Mouse (Mus musculus) neural tube, embryonic 12.5 days (tissue): Measurements from ENCODE around the gene Cpsf4l. TPM values are rescaled to one million over a fixed set of nuclear protein-coding genes. Genes with fewer than 3 reads are reported as not detected.

ENCODE experiments used
- ATAC-seq: fragments of 200-750 bp; cut with Nextera tagmentation; 2 replicates; pipeline ENCODE4 v1.8.0; 2017; ENCODE audit warnings: low read depth, mild to moderate bottlenecking, moderate TSS enrichment, moderate library complexity; ENCODE audit not compliant: low FRiP score
- H3K27ac ChIP-seq: fragments of 300-500 bp; sonication (generic); 2 replicates; pipeline ENCODE4 v1.5.1; 2016
- H3K27me3 ChIP-seq: fragments of 300-500 bp; sonication (generic); replicated peaks from 2 replicates; pipeline ENCODE4 v1.6.1; 2016; ENCODE audit warnings: mild to moderate bottlenecking
- H3K36me3 ChIP-seq: fragments of 300-500 bp; sonication (generic); 2 replicates; pipeline ENCODE4 v1.6.1; 2016; ENCODE audit warnings: mild to moderate bottlenecking
- H3K4me1 ChIP-seq: fragments of 300-500 bp; sonication (generic); 2 replicates; pipeline ENCODE4 v1.6.1; 2016
- H3K4me2 ChIP-seq: fragments of 300-500 bp; sonication (generic); replicated peaks from 2 replicates; pipeline ENCODE4 v1.6.1; 2016; ENCODE audit warnings: mild to moderate bottlenecking
- H3K4me3 ChIP-seq: fragments of 300-500 bp; sonication (generic); 2 replicates; pipeline ENCODE4 v1.5.1; 2016
- H3K9ac ChIP-seq: fragments of 300-500 bp; sonication (generic); 2 replicates; pipeline ENCODE4 v1.6.1; 2016; ENCODE audit warnings: mild to moderate bottlenecking
- H3K9me3 ChIP-seq: fragments of 300-500 bp; sonication (generic); 2 replicates; pipeline ENCODE4 v1.6.1; 2016; ENCODE audit warnings: mild to moderate bottlenecking
- WGBS: fragments of 180-500 bp; shearing (Covaris S2); methylation state at CpG from one replicate; pipeline ENCODE4 v1.1.7; 2016; 5-methylcytosine and 5-hydroxymethylcytosine counted together
- polyA plus RNA-seq: library from polyadenylated mRNA; unstranded; fragments of >200 nt; fragmentation: Nextera tagmentation; extraction: Ambion mirVana; gene quantifications from 2 replicates; pipeline ENCODE4 v1.2.1, GENCODE M21; 2016

Cpsf4l gene
- polyA plus RNA-seq, 1 experiment from 2014 or later, result 0.38 TPM

DNA sequence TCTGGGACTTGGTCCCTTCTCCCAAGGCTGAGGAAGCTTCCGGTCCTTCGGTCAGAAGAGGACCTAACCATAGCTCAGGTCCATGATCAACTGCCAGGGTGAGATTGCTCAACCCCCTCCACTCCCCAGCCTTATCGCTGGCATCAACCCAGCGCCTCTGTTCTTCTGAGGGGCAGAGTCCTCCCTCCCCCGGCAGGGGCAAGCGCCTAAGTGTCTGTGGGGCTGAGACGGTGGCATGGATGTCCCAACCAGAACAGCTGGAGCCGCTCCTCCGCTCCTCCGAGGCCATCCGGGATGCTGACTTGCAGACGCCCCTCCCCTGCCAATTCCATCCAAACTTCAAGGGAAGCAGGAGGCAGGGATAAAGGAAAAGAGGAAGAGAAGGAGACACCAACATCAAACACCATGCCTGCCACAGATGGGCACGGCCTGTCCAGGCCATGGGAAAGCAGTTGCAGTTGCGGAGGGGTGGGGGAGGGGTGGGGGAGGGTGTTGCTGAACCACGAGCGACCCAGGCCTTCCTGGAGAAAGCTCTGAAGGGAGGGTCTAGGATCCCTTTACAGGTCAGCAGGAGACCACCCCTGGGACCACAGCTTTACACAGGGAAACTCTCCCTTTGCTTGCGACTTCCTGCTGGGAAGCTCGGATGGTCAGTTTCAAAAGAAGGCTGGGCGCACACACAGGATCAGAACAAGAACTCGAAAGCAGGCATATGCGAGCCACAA is 39.1 kb upstream of the Cpsf4l start:
- peak overlapping the region; percentile 83 for H3K4me3 ChIP-seq
- H3K27me3 ChIP-seq, result no peaks in the 10 kb centered on the region
- H3K9me3 ChIP-seq, result no peaks in the 10 kb centered on the region
- peaks cover 53% of the 10 kb centered on the region for H3K4me1 ChIP-seq
- ATAC-seq, result no peak
- peaks cover 24% of the 10 kb centered on the region for H3K36me3 ChIP-seq
- peak overlapping the region; percentile 94 for H3K9ac ChIP-seq
- H3K4me2 ChIP-seq, result peak overlapping the region; percentile 74
- WGBS, result 8% methylated on average over 21 of the region's 21 CpGs
- H3K27ac ChIP-seq, result 0 out of 2 replicates have a peak overlapping the region, but pooled peaks have one; percentile 87

DNA sequence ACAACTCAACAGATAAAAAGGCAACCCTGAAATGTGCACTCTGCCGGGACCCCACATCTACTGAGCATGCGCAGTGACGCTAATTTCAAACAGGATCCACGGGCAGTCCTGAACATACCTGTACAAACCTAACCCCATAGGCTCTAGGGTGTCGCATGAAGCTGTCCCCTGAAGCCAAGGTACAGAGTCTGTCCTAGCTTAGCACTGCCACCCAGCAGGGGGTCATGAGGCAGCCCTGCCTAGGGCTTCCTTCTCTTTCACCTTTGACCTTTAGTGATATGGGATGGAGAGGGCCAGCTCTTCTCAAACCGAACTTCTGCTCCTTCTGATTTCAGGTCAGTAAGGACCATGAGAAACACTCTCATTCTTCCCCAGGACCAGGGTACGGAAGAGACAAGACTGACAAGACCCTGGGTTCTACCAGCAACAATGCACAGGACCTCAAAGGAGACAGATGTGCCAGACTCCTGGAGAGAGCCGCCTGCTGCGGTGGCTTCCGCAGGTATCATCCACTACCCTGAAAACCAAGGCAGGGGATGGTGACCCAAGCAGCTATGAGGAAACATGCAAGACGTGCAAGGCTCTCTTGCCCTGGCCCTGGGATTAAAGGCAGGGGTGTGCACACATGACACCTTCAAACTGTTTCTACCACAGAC is 38.0 kb upstream of the Cpsf4l start:
- H3K27ac ChIP-seq, result no peak overlapping the region
- ATAC-seq, result no peak
- H3K27me3 ChIP-seq, result no peaks in the 10 kb centered on the region
- WGBS, result 83% methylated on average over 11 of the region's 11 CpGs
- peak overlapping the region; percentile 74 for H3K4me2 ChIP-seq
- no peak overlapping the region for H3K4me3 ChIP-seq
- H3K9ac ChIP-seq, result peak overlapping the region; percentile 94; the same call in 1 of the 2 replicates
- H3K36me3 ChIP-seq, result peaks cover 33% of the 10 kb centered on the region
- H3K9me3 ChIP-seq, result no peaks in the 10 kb centered on the region; the same call in 1 of the 2 replicates
- peaks cover 53% of the 10 kb centered on the region for H3K4me1 ChIP-seq

DNA sequence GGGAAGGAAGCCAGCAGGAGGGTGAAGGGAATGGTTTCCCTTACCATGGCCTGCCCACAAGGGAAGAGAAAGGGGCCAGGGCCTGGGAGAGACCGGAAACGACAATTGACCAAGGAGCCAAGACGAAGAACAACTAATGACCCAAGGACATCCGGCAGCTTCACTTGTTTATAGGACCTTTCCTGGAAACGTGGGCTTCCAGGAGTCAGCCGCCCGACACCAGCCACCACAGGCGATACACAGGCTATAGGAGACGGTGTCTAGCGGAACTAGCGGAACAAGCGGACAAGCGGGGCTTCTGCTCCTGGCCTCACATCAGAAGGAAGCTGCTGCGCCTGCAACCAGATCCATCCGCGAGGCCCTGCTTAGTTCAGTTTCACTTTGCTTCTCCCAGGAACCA is 37.2 kb upstream of the Cpsf4l start:
- H3K4me1 ChIP-seq, result peaks cover 48% of the 10 kb centered on the region
- H3K9ac ChIP-seq, result no peak overlapping the region
- H3K27me3 ChIP-seq, result no peaks in the 10 kb centered on the region
- H3K36me3 ChIP-seq, result peaks cover 40% of the 10 kb centered on the region
- WGBS, result 74% methylated on average over 16 of the region's 16 CpGs
- peak overlapping the region; percentile 74 for H3K4me2 ChIP-seq
- no peak overlapping the region for H3K27ac ChIP-seq
- H3K4me3 ChIP-seq, result no peak overlapping the region
- ATAC-seq, result no peak
- no peaks in the 10 kb centered on the region; the same call in 1 of the 2 replicates for H3K9me3 ChIP-seq

- Histone ChIP-seq H3K36me3 (peaks cover 46% of the 10 kb centered on the region), H3K27ac (no peak overlapping the region), H3K9ac (no peak overlapping the region), H3K4me2 (no peak overlapping the region), H3K27me3 (no peaks in the 10 kb centered on the region), H3K4me1 (peaks cover 48% of the 10 kb centered on the region), H3K9me3 (no peaks in the 10 kb centered on the region; the same call in 1 of the 2 replicates), H3K4me3 (no peak overlapping the region)
- WGBS, result 84% methylated on average over 4 of the region's 4 CpGs
- no peak for ATAC-seq
Observed at GRCm38 (mm10) chr11:113745961-113746360, 36.1 kb upstream of the Cpsf4l start.

- peaks cover 49% of the 10 kb centered on the region for H3K4me1 ChIP-seq
- no peak overlapping the region for H3K27ac ChIP-seq
- H3K4me2 ChIP-seq, result no peak overlapping the region
- no peak for ATAC-seq
- no peak overlapping the region for H3K4me3 ChIP-seq
- peaks cover 50% of the 10 kb centered on the region for H3K36me3 ChIP-seq
- H3K9me3 ChIP-seq, result no peaks in the 10 kb centered on the region; the same call in 1 of the 2 replicates
- 84% methylated on average over 1 of the region's 1 CpGs for WGBS
- no peaks in the 10 kb centered on the region for H3K27me3 ChIP-seq
- H3K9ac ChIP-seq, result no peak overlapping the region
Observed at GRCm38 (mm10) chr11:113742998-113743397, 33.2 kb upstream of the Cpsf4l start.

- H3K4me2 ChIP-seq, result no peak overlapping the region
- no peak overlapping the region for H3K27ac ChIP-seq
- H3K4me3 ChIP-seq, result no peak overlapping the region
- H3K4me1 ChIP-seq, result peaks cover 41% of the 10 kb centered on the region
- no peak overlapping the region for H3K9ac ChIP-seq
- peaks cover 40% of the 10 kb centered on the region for H3K36me3 ChIP-seq
- ATAC-seq, result no peak
- H3K9me3 ChIP-seq, result no peaks in the 10 kb centered on the region; the same call in 1 of the 2 replicates
- WGBS, result 84% methylated on average over 7 of the region's 7 CpGs
- no peaks in the 10 kb centered on the region for H3K27me3 ChIP-seq
Observed at GRCm38 (mm10) chr11:113740100-113740499, 30.3 kb upstream of the Cpsf4l start.

DNA sequence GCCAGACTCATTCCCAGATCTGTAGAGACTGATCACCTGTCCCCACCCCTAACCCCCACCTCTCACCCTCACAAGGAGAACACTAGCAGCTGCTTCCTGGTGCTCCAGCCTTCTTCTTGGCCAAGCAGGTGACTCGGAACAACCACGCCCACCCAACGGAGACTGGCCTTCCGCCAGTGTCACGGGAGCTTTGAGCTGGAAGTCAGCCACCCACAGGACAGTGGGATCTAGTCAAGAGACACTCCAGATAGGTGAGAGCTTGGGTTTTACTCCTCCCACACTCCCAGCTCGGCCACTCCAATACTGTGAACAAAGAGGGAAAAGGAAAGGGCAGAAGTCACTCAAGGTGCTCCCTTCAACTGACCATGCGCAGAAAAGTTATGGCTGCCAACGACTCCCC is 29.4 kb upstream of the Cpsf4l start:
- H3K27ac ChIP-seq, result no peak overlapping the region
- H3K9ac ChIP-seq, result no peak overlapping the region
- 90% methylated on average over 8 of the region's 8 CpGs for WGBS
- no peaks in the 10 kb centered on the region for H3K27me3 ChIP-seq
- H3K36me3 ChIP-seq, result peaks cover 35% of the 10 kb centered on the region
- H3K4me2 ChIP-seq, result no peak overlapping the region
- H3K9me3 ChIP-seq, result no peaks in the 10 kb centered on the region; the same call in 1 of the 2 replicates
- H3K4me3 ChIP-seq, result no peak overlapping the region
- ATAC-seq, result no peak
- H3K4me1 ChIP-seq, result peaks cover 49% of the 10 kb centered on the region

GRCm38 (mm10) chr11:113737912-113738311 is 28.1 kb upstream of the Cpsf4l start:
- H3K27ac ChIP-seq, result no peak overlapping the region
- no peak overlapping the region for H3K9ac ChIP-seq
- no peak for ATAC-seq
- H3K4me2 ChIP-seq, result no peak overlapping the region
- no peaks in the 10 kb centered on the region for H3K27me3 ChIP-seq
- peaks cover 60% of the 10 kb centered on the region for H3K4me1 ChIP-seq
- H3K36me3 ChIP-seq, result peaks cover 24% of the 10 kb centered on the region
- WGBS, result 80% methylated on average over 8 of the region's 8 CpGs
- H3K4me3 ChIP-seq, result no peak overlapping the region
- H3K9me3 ChIP-seq, result no peaks in the 10 kb centered on the region; the same call in 1 of the 2 replicates

DNA sequence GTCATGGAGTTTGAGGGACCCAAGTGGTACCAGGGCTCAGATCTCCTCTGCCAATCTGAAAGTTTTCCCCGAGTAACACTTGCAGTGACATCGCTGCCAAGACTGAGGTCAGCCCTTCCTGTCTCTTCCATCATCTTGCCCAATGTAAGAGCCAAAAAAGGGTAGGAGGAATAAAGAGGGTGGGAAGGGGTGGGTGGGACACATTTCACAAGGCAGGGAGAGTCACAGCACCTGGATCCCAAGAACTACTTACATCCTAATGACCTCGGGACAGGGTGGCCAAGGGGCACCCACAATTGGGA is 27.7 kb upstream of the Cpsf4l start:
- Histone ChIP-seq H3K9me3 (no peaks in the 10 kb centered on the region), H3K27ac (no peak overlapping the region), H3K36me3 (peaks cover 21% of the 10 kb centered on the region), H3K4me2 (no peak overlapping the region), H3K4me3 (no peak overlapping the region), H3K27me3 (no peaks in the 10 kb centered on the region), H3K9ac (no peak overlapping the region), H3K4me1 (peaks cover 60% of the 10 kb centered on the region)
- WGBS, result 94% methylated on average over 3 of the region's 3 CpGs
- ATAC-seq, result no peak

- whole genome bisulfite sequencing, result 80% methylated on average over 11 of the region's 11 CpGs
- Histone ChIP-seq H3K36me3 (peaks cover 16% of the 10 kb centered on the region), H3K9me3 (no peaks in the 10 kb centered on the region), H3K4me1 (peaks cover 60% of the 10 kb centered on the region), H3K4me2 (no peak overlapping the region), H3K4me3 (no peak overlapping the region), H3K27me3 (no peaks in the 10 kb centered on the region), H3K27ac (no peak overlapping the region), H3K9ac (no peak overlapping the region)
- ATAC-seq, result no peak
Observed at GRCm38 (mm10) chr11:113736848-113737552, 27.2 kb upstream of the Cpsf4l start.

GRCm38 (mm10) chr11:113735151-113735550 is 25.3 kb upstream of the Cpsf4l start:
- H3K36me3 ChIP-seq, result peaks cover 3% of the 10 kb centered on the region
- no peak for ATAC-seq

More at GRCm38 (mm10) chr11:113735151-113735550, 25.3 kb upstream of the Cpsf4l start:
- H3K27ac ChIP-seq, result no peak overlapping the region
- H3K4me3 ChIP-seq, result no peak overlapping the region
- H3K9ac ChIP-seq, result no peak overlapping the region
- H3K4me1 ChIP-seq, result peaks cover 55% of the 10 kb centered on the region
- H3K4me2 ChIP-seq, result no peak overlapping the region
- H3K27me3 ChIP-seq, result no peaks in the 10 kb centered on the region
- 71% methylated on average over 6 of the region's 6 CpGs for WGBS
- no peaks in the 10 kb centered on the region for H3K9me3 ChIP-seq
